In the genomic region with DNA sequence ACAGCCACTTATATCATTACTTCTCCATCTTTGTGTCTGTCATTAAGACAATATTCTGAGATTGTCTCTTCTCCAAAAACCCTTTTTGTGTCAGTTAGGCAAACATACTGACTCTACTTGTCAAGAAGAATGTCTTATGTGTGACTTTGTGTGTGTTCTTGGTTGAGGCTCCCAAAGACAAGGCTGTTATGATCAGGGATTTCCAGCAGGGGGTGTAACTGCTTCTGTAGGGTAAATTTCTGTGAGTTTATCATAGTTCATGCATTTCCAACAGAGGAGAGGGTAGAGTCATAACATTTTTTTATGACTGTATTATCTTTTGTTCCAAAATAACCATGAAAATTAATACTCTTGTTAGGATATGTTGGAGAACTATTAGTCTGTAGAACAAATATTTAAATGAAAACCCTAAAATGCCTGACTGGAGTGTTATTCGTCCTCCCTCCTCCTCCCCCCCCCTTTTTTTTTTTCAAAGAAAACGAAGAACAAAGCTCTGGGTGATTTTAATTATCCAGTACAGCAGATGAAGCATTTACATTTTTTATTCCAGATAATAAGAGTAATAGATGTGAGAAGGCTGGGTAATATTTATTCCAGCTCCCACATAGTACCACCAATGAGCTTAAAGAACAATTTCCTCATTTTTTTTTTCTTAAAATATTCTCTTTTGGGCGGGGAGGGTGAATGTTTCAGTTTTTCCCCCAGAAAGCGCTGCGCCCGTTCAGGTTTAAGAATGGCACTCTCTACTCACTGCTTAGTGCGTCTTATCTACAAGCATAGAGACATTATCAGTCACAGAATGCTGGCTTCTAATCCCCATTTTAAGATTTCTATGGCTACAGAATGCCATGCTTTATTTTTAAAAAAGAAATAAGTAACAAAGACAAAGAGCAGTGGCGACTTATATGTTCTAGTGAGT, we compare ENCODE assay signal across 8 mouse cellular contexts. TPM values are rescaled to one million over a fixed set of nuclear protein-coding genes. Genes with fewer than 3 reads are reported as not detected.
DNase-seq lines count a peak whose midpoint lies in the region; ATAC-seq and TF ChIP-seq lines count a peak whose summit lies in the region.

No protein-coding gene starts in this region.

- 82% methylated on average over 8 of the region's 8 CpGs for WGBS in hindbrain, postnatal 0 days
- WGBS in hindbrain, embryonic 12.5 days: 79% methylated on average over 8 of the region's 8 CpGs

- H3K4me2 ChIP-seq in hindbrain, postnatal 0 days (ENCODE audit: low read depth, low read length): no peak overlapping the region
- H3K4me2 ChIP-seq in hindbrain, embryonic 12.5 days (replicated peaks): no peak overlapping the region

- DNase-seq in hindbrain, postnatal 0 days (ENCODE audit: low spot score): no peak
- peak; percentile 41 to 71 for DNase-seq in CD8-positive naive resting alpha-beta T cell, adult 2 months (ENCODE audit: low read depth in 2 of 2, low spot score in 2 of 2)
- peak; percentile 36 for DNase-seq in adrenal gland, postnatal 14 days
- DNase-seq in lung, postnatal 25 days (ENCODE audit: low spot score): peak; percentile 49
- no peak for DNase-seq in gastrocnemius, postnatal 25 days
- DNase-seq in cerebellum, adult 11 months: no peak
- no peak for DNase-seq in layer of hippocampus, adult 9-10 months (ENCODE audit: low spot score)

- no peaks in the 10 kb centered on the region for H3K4me1 ChIP-seq in hindbrain, postnatal 0 days (ENCODE audit: insufficient read depth, low read length)
- H3K4me1 ChIP-seq in hindbrain, embryonic 12.5 days: peaks cover 5% of the 10 kb centered on the region

- H3K27ac ChIP-seq in hindbrain, postnatal 0 days: no peak overlapping the region
- no peak overlapping the region for H3K27ac ChIP-seq in hindbrain, embryonic 12.5 days

- H3K9ac ChIP-seq in hindbrain, postnatal 0 days (replicated peaks; ENCODE audit: low read length): no peak overlapping the region
- no peak overlapping the region for H3K9ac ChIP-seq in hindbrain, embryonic 12.5 days

- no peaks in the 10 kb centered on the region for H3K9me3 ChIP-seq in hindbrain, postnatal 0 days (ENCODE audit: low read length)
- no peaks in the 10 kb centered on the region for H3K9me3 ChIP-seq in hindbrain, embryonic 12.5 days (replicated peaks)

- no peaks in the 10 kb centered on the region for H3K27me3 ChIP-seq in hindbrain, postnatal 0 days (ENCODE audit: insufficient read depth, low read length)
- H3K27me3 ChIP-seq in hindbrain, embryonic 12.5 days: no peaks in the 10 kb centered on the region

- peak; percentile 50 for TF ChIP-seq CTCF in hindbrain, postnatal 0 days (IDR thresholded peaks at IDR 0.05; ENCODE audit: low read depth)

- no peak overlapping the region for H3K4me3 ChIP-seq in hindbrain, postnatal 0 days (ENCODE audit: low read length)
- H3K4me3 ChIP-seq in hindbrain, embryonic 12.5 days: no peak overlapping the region

- no peaks in the 10 kb centered on the region for H3K36me3 ChIP-seq in hindbrain, postnatal 0 days (ENCODE audit: insufficient read depth, low read length)
- no peaks in the 10 kb centered on the region for H3K36me3 ChIP-seq in hindbrain, embryonic 12.5 days

- no peak for ATAC-seq in hindbrain, postnatal 0 days
- ATAC-seq in hindbrain, embryonic 12.5 days (ENCODE audit: low FRiP score): no peak

RNA-seq across cellular contexts. Expression of a gene that starts 2.6 kb away (rescaled TPM):
- total RNA-seq in hindbrain, postnatal 0 days (2014; rRNA removed): 54.7 and 55.1 TPM in 2 replicates
- 35.6 and 35.7 TPM in 2 replicates for polyA plus RNA-seq in hindbrain, postnatal 0 days (2015; fragmentation: Nextera tagmentation; extraction: Ambion mirVana)
- polyA plus RNA-seq in hindbrain, embryonic 12.5 days (2016; fragmentation: Nextera tagmentation; extraction: Ambion mirVana): 56.0 and 58.3 TPM in 2 replicates
- 74.5 and 80.1 TPM in 2 replicates for total RNA-seq in adrenal gland, postnatal 14 days (2021)
- 10 to 100 TPM; 31.7 to 33.4 TPM for total RNA-seq in gastrocnemius, postnatal 25 days (2021)

Comparison
In these comparisons a context has a peak if more than half of its experiments do, and no peak if none do; other contexts are left out.
1. DNase-seq: peak in CD8-positive naive resting alpha-beta T cell, adult 2 months (2 of 2), adrenal gland, postnatal 14 days (single experiment) and lung, postnatal 25 days (single experiment); none in hindbrain, postnatal 0 days (single experiment), gastrocnemius, postnatal 25 days (single experiment), cerebellum, adult 11 months (single experiment) and layer of hippocampus, adult 9-10 months (single experiment).